Mouse (Mus musculus) cortical plate, adult 2 months (tissue): ENCODE results near the gene Lsamp.

ENCODE experiments used
- CTCF ChIP-seq: fragments of 200-500 bp; IDR thresholded peaks from 2 replicates; pipeline ENCODE4 v1.5.1; 2011; ENCODE audit warnings: mild to moderate bottlenecking, control low read depth, low read length; ENCODE audit not compliant: insufficient read depth; ENCODE audit errors: extremely low read depth
- POLR2A ChIP-seq: fragments of 200-500 bp; IDR thresholded peaks from 2 replicates; pipeline ENCODE4 v1.6.1; 2011; ENCODE audit warnings: mild to moderate bottlenecking, low read length, control low read depth; ENCODE audit not compliant: insufficient read depth; ENCODE audit errors: extremely low read depth

DNA sequence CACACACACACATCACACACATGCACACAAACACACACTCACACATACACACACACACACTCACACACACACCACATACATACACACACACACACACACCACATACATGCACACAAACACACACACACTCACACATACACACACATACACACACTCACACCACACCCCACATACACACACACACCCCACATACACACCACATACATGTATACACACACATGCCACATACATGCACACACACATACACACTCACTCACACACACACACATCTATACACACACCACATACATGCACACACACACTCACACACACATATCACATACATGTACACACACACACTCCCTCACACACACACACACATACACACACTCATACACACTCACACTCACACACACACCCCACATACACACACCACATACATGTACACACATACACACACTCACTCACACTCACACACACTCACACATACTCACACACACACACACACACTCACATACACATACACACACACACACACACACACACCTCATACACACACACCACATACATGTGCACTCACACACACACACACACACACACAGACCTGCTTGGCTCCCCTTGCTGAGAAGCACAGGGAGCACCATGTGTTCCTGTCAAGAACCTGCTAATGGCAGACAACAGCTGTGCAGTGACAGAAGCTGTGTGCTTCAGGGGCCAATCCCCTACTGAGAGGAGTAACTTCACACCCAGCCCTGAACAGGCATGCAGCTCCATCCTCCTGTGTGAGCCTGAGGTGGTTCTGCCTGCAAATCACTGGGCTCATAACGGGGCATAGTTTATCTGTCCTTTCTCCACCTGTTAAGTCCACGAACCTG lies 1990.9 kb downstream of the Lsamp start:
- TF ChIP-seq CTCF (no peak), POLR2A (no peak)
